Mouse (Mus musculus) cerebellum, adult (tissue): ENCODE data around the gene Tsc1.
A peak's percentile ranks its signal among the peaks of the same experiment; 100 is the strongest.

Experiments used
- ATAC-seq: cut with Nextera tagmentation; 2 replicates; pipeline ENCODE4 v1.9.2; 2017; ENCODE audit warnings: mild to moderate bottlenecking, moderate library complexity, mixed read lengths; ENCODE audit not compliant: insufficient number of reproducible peaks, low FRiP score, low TSS enrichment

Gene Tsc1

GRCm38 (mm10) chr2:28638886-28639285 is 2.1 kb upstream of the Tsc1 start:
- ATAC-seq, result no peak

- no peak for ATAC-seq
Measured at GRCm38 (mm10) chr2:28639794-28640193, 1.2 kb upstream of the Tsc1 start.

- ATAC-seq, result peak; percentile 17; the same call in 1 of the 2 replicates
Measured at GRCm38 (mm10) chr2:28641435-28641941, 460 bp downstream of the Tsc1 start.

- ATAC-seq, result no peak
Measured at GRCm38 (mm10) chr2:28643081-28643480, 2.1 kb downstream of the Tsc1 start.

GRCm38 (mm10) chr2:28650526-28650925 is 9.5 kb downstream of the Tsc1 start:
- no peak for ATAC-seq

GRCm38 (mm10) chr2:28653351-28653750 is 12.3 kb downstream of the Tsc1 start:
- ATAC-seq, result no peak

GRCm38 (mm10) chr2:28654295-28654694 is 13.3 kb downstream of the Tsc1 start:
- ATAC-seq, result no peak

GRCm38 (mm10) chr2:28656216-28656615 is 15.2 kb downstream of the Tsc1 start:
- ATAC-seq, result no peak

GRCm38 (mm10) chr2:28662891-28663290 is 21.9 kb downstream of the Tsc1 start:
- ATAC-seq, result no peak

- ATAC-seq, result no peak
Measured at GRCm38 (mm10) chr2:28665818-28666217, 24.8 kb downstream of the Tsc1 start.

- no peak for ATAC-seq
Measured at GRCm38 (mm10) chr2:28671438-28671837, 30.4 kb downstream of the Tsc1 start.

- ATAC-seq, result no peak
Measured at GRCm38 (mm10) chr2:28676005-28676404, 35.0 kb downstream of the Tsc1 start.

GRCm38 (mm10) chr2:28680710-28681109 is 39.7 kb downstream of the Tsc1 start:
- ATAC-seq, result no peak

- ATAC-seq, result peak; percentile 26; the same call in 1 of the 2 replicates
Measured at GRCm38 (mm10) chr2:28681718-28682117, 40.7 kb downstream of the Tsc1 start.

- ATAC-seq, result no peak
Measured at GRCm38 (mm10) chr2:28685895-28686294, 44.9 kb downstream of the Tsc1 start.

GRCm38 (mm10) chr2:28688431-28688830 is 47.4 kb downstream of the Tsc1 start:
- ATAC-seq, result no peak

- no peak for ATAC-seq
Measured at GRCm38 (mm10) chr2:28692692-28693091, 51.7 kb downstream of the Tsc1 start.

- no peak for ATAC-seq
Measured at GRCm38 (mm10) chr2:28698566-28698965, 57.5 kb downstream of the Tsc1 start.

- ATAC-seq, result peak; percentile 61; the same call in 1 of the 2 replicates
Measured at GRCm38 (mm10) chr2:28699361-28700335, 58.6 kb downstream of the Tsc1 start, which contains the start of the genes Spaca9 and Ak8. Spaca9 (minus strand) TSS chr2:28699727. Ak8 (plus strand) TSS chr2:28700164.

GRCm38 (mm10) chr2:28701646-28702262 is 60.7 kb downstream of the Tsc1 start:
- ATAC-seq, result no peak

- no peak for ATAC-seq
Measured at GRCm38 (mm10) chr2:28706106-28706636, 65.1 kb downstream of the Tsc1 start.
